Mouse (Mus musculus) neutrophil, adult 5-6 weeks (primary cell): ENCODE results near the gene Lman2l. TPM values are rescaled to one million over a fixed set of nuclear protein-coding genes. Genes with fewer than 3 reads are reported as not detected.

Experiments
- ATAC-seq: fragments of 151-379, 151-347 bp; 2 replicates; pipeline ENCODE4 v1.8.0; 2017; ENCODE audit warnings: mild to moderate bottlenecking, moderate TSS enrichment; ENCODE audit not compliant: insufficient number of reproducible peaks, poor library complexity, low FRiP score, severe bottlenecking; ENCODE audit errors: extremely low read depth
- total RNA-seq: library from RNA; stranded (forward); fragments of 200-1000 nt; gene quantifications from 2 replicates; pipeline ENCODE4 v1.2.3, GENCODE M21; 2017

The Lman2l gene
- total RNA-seq = 13.0 and 14.9 TPM in 2 replicates

GRCm38 (mm10) chr1:36444471-36445464 lies at the start of gene Lman2l:
Gene Lman2l (minus strand): TSS chr1:36445271.
- peak; percentile 100 for ATAC-seq

GRCm38 (mm10) chr1:36493299-36493698 lies 48.2 kb upstream of the Lman2l start:
- no peak for ATAC-seq

- ATAC-seq = no peak
These were observed 47.5 kb upstream of the Lman2l start for GRCm38 (mm10) chr1:36492416-36493139.

GRCm38 (mm10) chr1:36489661-36490060 lies 44.6 kb upstream of the Lman2l start:
- ATAC-seq = no peak

- no peak for ATAC-seq
These were observed 42.0 kb upstream of the Lman2l start for GRCm38 (mm10) chr1:36487111-36487510.

- ATAC-seq = no peak
These were observed 40.0 kb upstream of the Lman2l start for GRCm38 (mm10) chr1:36485080-36485479.

GRCm38 (mm10) chr1:36483825-36484224 lies 38.8 kb upstream of the Lman2l start:
- ATAC-seq = no peak

GRCm38 (mm10) chr1:36479903-36480899 lies 35.1 kb upstream of the Lman2l start:
- no peak for ATAC-seq

- ATAC-seq = no peak
These were observed 33.3 kb upstream of the Lman2l start for GRCm38 (mm10) chr1:36478343-36478795.

GRCm38 (mm10) chr1:36476426-36476825 lies 31.4 kb upstream of the Lman2l start:
- no peak for ATAC-seq

GRCm38 (mm10) chr1:36475480-36476110 lies 30.5 kb upstream of the Lman2l start:
- ATAC-seq = no peak

GRCm38 (mm10) chr1:36474646-36475045 lies 29.6 kb upstream of the Lman2l start:
- ATAC-seq = no peak

GRCm38 (mm10) chr1:36473211-36473780 lies 28.2 kb upstream of the Lman2l start:
- ATAC-seq = no peak

- ATAC-seq = no peak
These were observed 27.0 kb upstream of the Lman2l start for GRCm38 (mm10) chr1:36472106-36472440.

- ATAC-seq = peak; percentile 73
These were observed 26.4 kb upstream of the Lman2l start, which contains the start of gene Cnnm4 for GRCm38 (mm10) chr1:36471181-36472105. Gene Cnnm4 (plus strand): TSS chr1:36471620.

- no peak for ATAC-seq
These were observed 24.9 kb upstream of the Lman2l start for GRCm38 (mm10) chr1:36469811-36470444.
